Mouse (Mus musculus): ENCODE results near the gene Cmss1. TPM values are rescaled to one million over a fixed set of nuclear protein-coding genes. Genes with fewer than 3 reads are reported as not detected.
A peak's percentile ranks its signal among the peaks of the same experiment; 100 is the strongest.

Cmss1 gene
- polyA plus RNA-seq, 1 experiment = not detected

- 93% methylated on average over 3 of the region's 3 CpGs for whole genome bisulfite sequencing
- Histone ChIP-seq H3K4me1 (ENCODE audit: control insufficient read depth, insufficient read depth, low read length) (peaks cover 13% of the 10 kb centered on the region), H3K27ac (ENCODE audit: insufficient read depth, low read depth, low read length) (peak overlapping the region; percentile 67; the same call in 1 of the 2 replicates), H3K4me3 (ENCODE audit: insufficient read depth, low read depth, low read length) (no peak overlapping the region)
- TF ChIP-seq CTCF (IDR thresholded peaks at IDR 0.05; ENCODE audit: insufficient read depth, low read depth, low read length) (no peak), POLR2A (IDR thresholded peaks at IDR 0.05; ENCODE audit: insufficient read depth, low read depth, low read length) (no peak)
Measured at GRCm38 (mm10) chr16:57543243-57543642, 63.4 kb downstream of the Cmss1 start.

- WGBS = 95% methylated on average over 7 of the region's 7 CpGs
- no peak overlapping the region for H3K4me3 ChIP-seq (ENCODE audit: insufficient read depth, low read depth, low read length)
- no peak overlapping the region for H3K27ac ChIP-seq (ENCODE audit: insufficient read depth, low read depth, low read length)
- no peaks in the 10 kb centered on the region for H3K4me1 ChIP-seq (ENCODE audit: control insufficient read depth, insufficient read depth, low read length)
- TF ChIP-seq CTCF (IDR thresholded peaks at IDR 0.05; ENCODE audit: insufficient read depth, low read depth, low read length) (no peak), POLR2A (IDR thresholded peaks at IDR 0.05; ENCODE audit: insufficient read depth, low read depth, low read length) (no peak)
Measured at GRCm38 (mm10) chr16:57536511-57536910, 70.2 kb downstream of the Cmss1 start.

GRCm38 (mm10) chr16:57534811-57535210 is 71.9 kb downstream of the Cmss1 start:
- Histone ChIP-seq H3K27ac (ENCODE audit: insufficient read depth, low read depth, low read length) (no peak overlapping the region), H3K4me1 (ENCODE audit: control insufficient read depth, insufficient read depth, low read length) (no peaks in the 10 kb centered on the region), H3K4me3 (ENCODE audit: insufficient read depth, low read depth, low read length) (no peak overlapping the region)
- WGBS = 82% methylated on average over 1 of the region's 1 CpGs
- TF ChIP-seq POLR2A (IDR thresholded peaks at IDR 0.05; ENCODE audit: insufficient read depth, low read depth, low read length) (no peak), CTCF (IDR thresholded peaks at IDR 0.05; ENCODE audit: insufficient read depth, low read depth, low read length) (no peak)

DNA sequence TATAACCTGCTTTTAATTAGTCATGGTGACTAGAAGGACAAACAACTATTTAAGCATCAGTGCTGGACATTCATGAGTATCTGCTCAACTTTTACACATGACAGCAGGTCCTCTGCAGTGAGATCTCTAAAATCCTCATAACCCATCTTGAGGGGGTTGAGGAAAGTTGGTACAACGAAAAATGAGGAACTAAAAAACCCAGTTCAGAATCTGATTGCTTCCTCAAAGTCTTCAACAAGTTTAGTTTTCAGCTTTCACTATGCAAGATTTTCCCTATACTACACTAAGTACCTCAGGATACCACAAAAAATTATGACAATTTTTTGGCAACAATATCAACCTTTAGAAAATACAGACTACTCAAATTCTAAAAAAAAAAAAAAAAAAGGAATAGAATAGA is 72.3 kb downstream of the Cmss1 start:
- 97% methylated on average over 1 of the region's 1 CpGs for WGBS

GRCm38 (mm10) chr16:57532081-57532493 is 74.6 kb downstream of the Cmss1 start:
- no peak overlapping the region for H3K27ac ChIP-seq (ENCODE audit: insufficient read depth, low read depth, low read length)
- no peak overlapping the region for H3K4me3 ChIP-seq (ENCODE audit: insufficient read depth, low read depth, low read length)
- TF ChIP-seq POLR2A (IDR thresholded peaks at IDR 0.05; ENCODE audit: insufficient read depth, low read depth, low read length) (no peak), CTCF (IDR thresholded peaks at IDR 0.05; ENCODE audit: insufficient read depth, low read depth, low read length) (no peak)
- 51% methylated on average over 6 of the region's 6 CpGs for WGBS
- no peaks in the 10 kb centered on the region for H3K4me1 ChIP-seq (ENCODE audit: control insufficient read depth, insufficient read depth, low read length)

More for the DNA sequence above, 72.3 kb downstream of the Cmss1 start:
- Histone ChIP-seq H3K27ac (ENCODE audit: insufficient read depth, low read depth, low read length) (no peak overlapping the region), H3K4me3 (ENCODE audit: insufficient read depth, low read depth, low read length) (no peak overlapping the region), H3K4me1 (ENCODE audit: control insufficient read depth, insufficient read depth, low read length) (no peaks in the 10 kb centered on the region)
- no peak for TF ChIP-seq POLR2A (IDR thresholded peaks at IDR 0.05; ENCODE audit: insufficient read depth, low read depth, low read length)

GRCm38 (mm10) chr16:57530547-57530946 is 76.1 kb downstream of the Cmss1 start:
- Histone ChIP-seq H3K4me3 (ENCODE audit: insufficient read depth, low read depth, low read length) (no peak overlapping the region), H3K27ac (ENCODE audit: insufficient read depth, low read depth, low read length) (no peak overlapping the region), H3K4me1 (ENCODE audit: control insufficient read depth, insufficient read depth, low read length) (no peaks in the 10 kb centered on the region)
- TF ChIP-seq POLR2A (IDR thresholded peaks at IDR 0.05; ENCODE audit: insufficient read depth, low read depth, low read length) = no peak
- TF ChIP-seq CTCF (IDR thresholded peaks at IDR 0.05; ENCODE audit: insufficient read depth, low read depth, low read length) = no peak
- WGBS = 98% methylated on average over 4 of the region's 4 CpGs

- Histone ChIP-seq H3K4me3 (ENCODE audit: insufficient read depth, low read depth, low read length) (no peak overlapping the region), H3K4me1 (ENCODE audit: control insufficient read depth, insufficient read depth, low read length) (no peaks in the 10 kb centered on the region), H3K27ac (ENCODE audit: insufficient read depth, low read depth, low read length) (no peak overlapping the region)
- 75% methylated on average over 4 of the region's 4 CpGs for WGBS
- TF ChIP-seq CTCF (IDR thresholded peaks at IDR 0.05; ENCODE audit: insufficient read depth, low read depth, low read length) = no peak
- TF ChIP-seq POLR2A (IDR thresholded peaks at IDR 0.05; ENCODE audit: insufficient read depth, low read depth, low read length) = no peak
Measured at GRCm38 (mm10) chr16:57528457-57528856, 78.2 kb downstream of the Cmss1 start.

- Histone ChIP-seq H3K27ac (ENCODE audit: insufficient read depth, low read depth, low read length) (no peak overlapping the region), H3K4me3 (ENCODE audit: insufficient read depth, low read depth, low read length) (no peak overlapping the region), H3K4me1 (ENCODE audit: control insufficient read depth, insufficient read depth, low read length) (no peaks in the 10 kb centered on the region)
- no peak for TF ChIP-seq POLR2A (IDR thresholded peaks at IDR 0.05; ENCODE audit: insufficient read depth, low read depth, low read length)
- TF ChIP-seq CTCF (IDR thresholded peaks at IDR 0.05; ENCODE audit: insufficient read depth, low read depth, low read length) = no peak
- WGBS = 74% methylated on average over 7 of the region's 7 CpGs
Measured at GRCm38 (mm10) chr16:57526893-57527292, 79.8 kb downstream of the Cmss1 start.

DNA sequence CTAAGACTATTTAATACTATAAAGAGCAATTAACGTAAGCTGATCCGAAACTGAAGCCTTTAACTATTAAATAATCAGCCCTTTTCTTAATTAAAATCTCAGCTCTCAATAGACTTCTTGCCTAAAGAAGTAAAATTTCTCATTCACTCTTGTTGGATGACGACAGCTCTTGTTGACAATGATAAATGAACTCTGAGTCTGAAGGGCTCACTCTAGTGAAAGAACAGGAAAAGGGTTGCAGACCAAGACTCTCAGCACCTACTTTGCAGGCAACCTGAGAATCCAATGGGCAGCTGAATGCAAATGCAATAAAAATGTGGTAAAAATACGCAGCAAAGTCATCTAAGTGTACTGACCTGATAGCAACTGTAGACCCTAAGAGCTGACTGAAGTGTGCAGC is 81.2 kb downstream of the Cmss1 start:
- H3K27ac ChIP-seq (ENCODE audit: insufficient read depth, low read depth, low read length) = no peak overlapping the region
- no peak overlapping the region for H3K4me3 ChIP-seq (ENCODE audit: insufficient read depth, low read depth, low read length)
- 87% methylated on average over 4 of the region's 4 CpGs for WGBS
- TF ChIP-seq CTCF (IDR thresholded peaks at IDR 0.05; ENCODE audit: insufficient read depth, low read depth, low read length) (no peak), POLR2A (IDR thresholded peaks at IDR 0.05; ENCODE audit: insufficient read depth, low read depth, low read length) (no peak)
- H3K4me1 ChIP-seq (ENCODE audit: control insufficient read depth, insufficient read depth, low read length) = no peaks in the 10 kb centered on the region

- no peak overlapping the region for H3K4me3 ChIP-seq (ENCODE audit: insufficient read depth, low read depth, low read length)
- TF ChIP-seq CTCF (IDR thresholded peaks at IDR 0.05; ENCODE audit: insufficient read depth, low read depth, low read length) = no peak
- TF ChIP-seq POLR2A (IDR thresholded peaks at IDR 0.05; ENCODE audit: insufficient read depth, low read depth, low read length) = no peak
- 84% methylated on average over 5 of the region's 5 CpGs for WGBS
- H3K27ac ChIP-seq (ENCODE audit: insufficient read depth, low read depth, low read length) = no peak overlapping the region
- no peaks in the 10 kb centered on the region for H3K4me1 ChIP-seq (ENCODE audit: control insufficient read depth, insufficient read depth, low read length)
Measured at GRCm38 (mm10) chr16:57525046-57525445, 81.6 kb downstream of the Cmss1 start.

Measured in olfactory bulb, adult 2 months (tissue).